Mouse (Mus musculus) gastrocnemius, postnatal 25 days (tissue): ENCODE measurements around the gene Ddx39b. TPM values are rescaled to one million over a fixed set of nuclear protein-coding genes. Genes with fewer than 3 reads are reported as not detected.
"Not testable (repeated sequence)": the region's sequence is repeated elsewhere in the genome, so short reads cannot be mapped to it uniquely, and the experiment has no call there.

ENCODE experiments used
- DNase-seq: peaks from one replicate; pipeline ENCODE4 v3.0.0; 2022
- total RNA-seq, 2 experiments: library from RNA; stranded (reverse); gene quantifications; 1 replicate in 1 of 2; 2 replicates in 1 of 2; pipeline ENCODE4 v1.2.3; 2021

Gene Ddx39b
- total RNA-seq, 2 experiments from 2014 or later: 71.5 to 79.1 TPM

DNA sequence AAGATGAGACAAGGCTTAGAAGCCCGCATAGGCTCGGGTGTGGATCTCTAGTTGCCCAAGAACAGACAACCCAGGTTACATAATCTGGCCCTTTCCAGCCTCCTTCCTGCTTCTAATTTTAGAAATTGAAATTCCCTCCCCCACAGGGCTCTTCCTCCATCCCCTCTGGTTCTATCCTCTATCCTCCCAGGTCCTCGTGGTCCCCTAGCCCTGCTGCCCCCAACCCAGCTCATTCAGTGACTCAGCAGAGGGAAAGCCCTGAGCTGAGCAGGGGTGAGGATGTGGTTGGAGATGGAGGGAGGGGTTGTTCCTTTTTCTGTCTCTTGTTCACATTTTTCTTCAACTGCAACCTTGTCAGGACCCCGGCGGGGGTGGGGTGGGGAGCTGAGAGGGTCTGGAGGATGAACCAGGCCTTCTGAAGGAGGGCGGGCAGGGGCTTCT is 21.9 kb upstream of the Ddx39b start:
- no peak for DNase-seq

DNA sequence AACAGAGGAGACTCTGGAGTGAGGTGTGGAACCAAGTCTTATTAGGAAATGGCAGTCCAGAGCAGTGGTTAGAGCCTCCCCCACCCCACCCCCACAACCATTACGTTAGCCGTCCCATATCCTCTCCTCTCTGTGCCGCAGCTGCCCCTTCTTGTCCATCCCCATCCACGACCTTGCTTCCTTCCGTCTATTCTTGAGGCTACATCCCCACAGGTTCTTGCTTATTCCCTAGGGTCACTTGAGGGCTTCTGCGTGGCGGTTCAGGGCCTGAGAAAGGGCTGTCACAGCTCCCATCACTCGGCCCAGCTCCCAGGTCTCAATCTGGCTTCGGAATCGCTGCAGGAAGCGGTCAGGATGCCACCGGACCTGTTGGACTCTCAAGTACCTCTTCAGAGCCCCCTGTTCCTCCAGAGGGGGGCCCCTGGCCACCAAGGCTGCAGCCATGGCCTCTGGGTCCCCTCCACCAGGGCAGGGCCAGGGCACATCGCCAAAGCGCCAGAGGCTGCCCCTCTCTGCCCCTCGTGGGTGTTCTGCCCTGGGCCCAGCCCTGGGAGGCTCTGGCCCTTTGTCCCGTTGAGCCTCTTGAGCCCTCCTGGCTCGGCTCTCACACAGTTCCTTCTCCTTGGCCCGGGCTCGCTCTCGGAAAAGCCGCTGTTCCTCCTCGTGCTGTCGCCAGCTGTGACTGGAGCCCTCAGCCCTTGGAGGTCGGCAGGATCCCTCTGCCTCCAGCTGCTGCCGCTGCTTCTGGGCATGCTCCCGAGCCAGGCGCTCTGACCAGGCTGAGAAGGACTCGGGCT is 21.2 kb upstream of the Ddx39b start, which contains the start of gene Gm16181:
Gm16181 (plus strand) TSS at position 679 of the 797 bp plus-strand sequence.
- DNase-seq: peak; percentile 56

DNA sequence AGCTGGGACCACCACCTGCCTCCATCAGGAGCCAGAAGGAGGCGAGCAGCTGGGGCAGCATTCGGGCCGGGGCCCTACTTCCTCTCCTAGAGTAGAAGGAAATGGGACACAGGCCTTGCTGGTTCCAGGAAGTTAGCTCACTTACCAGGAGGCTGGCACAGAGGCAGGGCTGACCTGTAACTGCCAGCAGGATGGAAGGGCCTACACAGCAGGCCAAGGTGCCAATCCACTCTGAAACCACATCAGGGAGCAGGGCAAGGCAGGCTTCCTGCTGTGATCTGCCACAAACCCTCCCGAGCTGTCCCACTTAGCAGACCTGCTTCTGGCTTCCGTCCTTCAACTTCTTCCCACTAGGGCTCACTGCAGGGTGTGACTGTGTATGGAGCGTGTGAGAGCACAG is 19.2 kb upstream of the Ddx39b start:
- DNase-seq: no peak

DNA sequence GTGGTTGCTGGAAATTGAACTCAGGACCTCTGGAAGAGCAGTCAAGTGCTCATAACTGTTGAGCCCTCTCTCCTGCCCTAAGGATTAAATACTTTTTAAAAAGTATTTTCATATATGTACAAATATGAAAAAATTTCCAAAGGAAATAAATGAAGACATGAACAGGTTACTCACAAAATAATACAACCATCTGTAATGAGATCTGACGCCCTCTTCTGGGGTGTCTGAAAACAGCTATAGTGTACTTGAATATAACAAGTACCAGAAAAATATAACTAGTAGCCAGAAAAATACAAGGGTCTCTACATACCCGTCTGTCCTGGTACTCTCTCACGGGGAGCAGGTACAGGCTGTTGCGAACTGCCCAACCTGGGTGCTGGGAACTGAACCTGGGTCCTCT is 16.9 kb upstream of the Ddx39b start:
- DNase-seq: no peak

DNA sequence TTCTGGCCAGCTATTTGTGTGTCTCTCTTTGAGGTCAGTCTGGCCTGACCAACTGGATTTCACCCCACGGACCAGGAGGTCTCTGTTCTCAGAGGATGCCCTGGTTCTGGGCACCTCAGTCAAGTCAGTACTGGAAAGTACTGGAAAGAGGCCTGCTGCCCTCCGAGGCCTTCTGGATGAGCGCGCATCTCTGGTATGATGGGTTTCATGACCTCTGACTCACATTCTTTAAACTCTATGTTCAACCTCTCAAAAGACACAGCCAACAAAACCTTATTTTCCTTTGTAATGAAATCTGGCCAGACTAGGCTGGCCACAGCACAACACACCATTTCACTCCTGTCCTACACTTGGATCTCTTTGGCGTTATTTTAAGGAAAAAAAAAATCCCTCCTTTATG is 16.1 kb upstream of the Ddx39b start:
- DNase-seq: no peak

DNA sequence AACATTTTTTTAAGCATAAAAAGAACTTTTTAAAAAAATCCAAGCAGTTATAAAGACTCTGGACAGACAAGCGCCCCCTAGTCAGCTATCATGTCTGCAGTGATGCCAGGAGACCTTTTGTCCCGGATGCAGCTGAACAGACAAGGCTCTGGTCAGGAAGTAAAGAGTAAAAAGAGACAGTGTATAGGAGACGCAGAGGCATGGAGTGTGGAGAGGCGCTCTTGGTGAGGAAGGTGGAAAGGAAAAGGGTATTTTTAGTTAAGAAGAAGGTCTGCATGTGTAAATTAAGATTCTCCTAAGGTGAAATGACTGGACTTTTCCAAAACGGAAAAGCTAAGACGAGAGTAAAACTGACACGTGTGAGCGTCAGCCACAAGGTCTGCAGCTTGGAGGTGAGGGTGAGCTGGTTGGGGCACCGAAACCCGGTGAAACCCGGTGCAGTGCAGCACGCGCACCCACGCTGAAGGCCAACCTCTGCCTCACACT is 14.9 kb upstream of the Ddx39b start:
- no peak for DNase-seq

DNA sequence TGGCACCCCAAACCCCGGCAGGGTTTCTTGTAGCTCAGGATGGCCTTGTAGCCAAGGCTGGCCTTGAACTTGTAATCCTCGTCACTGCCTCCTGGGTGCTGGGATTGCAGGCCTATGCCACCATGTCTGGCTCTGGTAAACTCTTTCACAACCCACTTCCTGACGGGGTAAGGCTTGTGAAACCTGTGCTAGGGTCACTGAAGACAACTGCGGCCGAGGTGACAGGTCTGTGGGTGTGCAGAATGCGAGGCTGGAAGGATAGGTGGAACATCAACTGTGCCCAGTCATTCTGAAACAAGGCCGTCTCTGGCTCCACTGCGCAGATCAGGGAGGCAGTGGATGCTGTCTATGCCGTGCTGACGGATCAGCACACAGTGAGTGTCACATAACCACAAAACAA is 10.5 kb upstream of the Ddx39b start:
- DNase-seq: no peak

DNA sequence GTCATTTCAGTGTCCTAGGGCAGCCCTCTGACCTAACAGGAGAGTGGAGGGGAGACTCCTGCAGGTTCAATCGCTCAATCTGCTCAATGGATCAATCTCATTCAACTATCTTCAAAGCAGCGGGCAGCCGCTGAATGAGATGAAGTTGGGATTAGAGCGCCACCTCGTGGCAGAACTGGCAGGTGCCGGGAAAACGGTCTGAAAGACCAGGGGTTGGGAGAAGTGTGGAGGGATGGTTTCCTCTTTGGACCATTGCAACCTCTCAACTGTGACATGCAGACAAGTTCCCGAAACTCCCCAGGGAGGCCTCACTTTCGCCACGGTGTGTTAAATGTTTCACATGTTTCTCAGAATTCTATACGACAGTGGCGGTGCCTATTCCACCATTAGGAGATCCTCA is 9.5 kb upstream of the Ddx39b start:
- peak; percentile 65 for DNase-seq

DNA sequence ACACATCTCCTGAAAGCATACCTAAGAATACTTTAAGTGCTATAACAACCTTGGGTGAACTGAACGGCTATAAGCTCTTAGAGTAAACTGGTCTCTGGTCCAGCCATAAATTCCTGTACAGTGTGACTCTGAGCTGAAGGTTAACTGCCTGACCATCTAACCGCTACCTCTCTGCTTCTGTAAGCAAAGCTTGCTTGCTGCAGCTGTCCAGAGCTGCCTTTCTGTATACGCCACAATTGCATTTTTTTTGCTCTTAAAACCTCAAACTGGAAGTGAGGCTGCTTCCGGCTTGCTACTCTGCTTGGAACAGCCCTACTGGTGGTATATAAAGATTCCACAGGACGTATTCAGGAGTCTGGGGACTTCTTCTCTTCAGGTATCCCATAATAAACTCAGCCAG is 8.9 kb upstream of the Ddx39b start:
- no peak for DNase-seq

DNA sequence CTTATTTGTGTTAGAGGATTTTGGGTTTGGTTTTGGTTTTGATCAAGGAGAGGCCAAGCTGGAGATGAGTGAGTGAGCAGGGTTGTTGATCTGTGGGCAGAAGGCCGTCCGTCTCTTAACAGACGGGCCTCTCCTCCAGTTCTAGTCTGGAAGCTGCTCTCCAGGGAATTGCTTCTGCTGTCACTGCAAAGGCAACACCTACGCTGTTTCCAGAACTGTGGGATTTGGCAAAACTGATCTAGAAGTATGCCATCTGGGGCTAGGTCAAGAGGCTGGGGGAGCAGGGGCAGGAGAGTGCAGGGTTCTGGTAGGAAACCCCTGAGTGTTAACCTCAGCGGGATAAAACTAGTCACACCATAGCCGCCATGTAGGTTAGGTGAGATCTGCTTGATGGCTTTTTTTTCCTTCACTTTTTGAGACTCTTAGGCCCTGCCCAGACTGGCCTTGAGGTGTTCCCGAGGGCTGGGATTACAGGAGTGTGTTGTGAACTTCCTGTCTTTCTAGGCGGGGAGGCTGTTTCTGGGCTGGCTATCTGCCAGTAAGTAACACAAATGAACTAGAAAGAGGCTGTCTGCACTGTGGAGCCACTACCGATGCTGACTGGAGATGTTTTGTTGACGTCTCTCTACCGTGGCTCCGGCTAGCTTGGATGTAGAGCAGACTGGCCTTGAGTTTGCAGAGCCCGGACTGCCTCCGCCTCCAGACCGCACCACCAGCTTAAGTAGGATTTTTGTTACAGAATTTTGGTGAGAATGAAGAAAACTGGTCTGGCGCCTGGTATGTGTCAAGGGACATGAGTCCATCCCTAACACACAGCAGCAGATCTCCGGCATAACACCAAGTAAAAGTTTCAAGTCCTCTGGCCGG is 8.2 kb upstream of the Ddx39b start, which contains the start of gene Atp6v1g2:
Atp6v1g2 (plus strand) TSS at position 547 of the 867 bp plus-strand sequence.
- no peak for DNase-seq

DNA sequence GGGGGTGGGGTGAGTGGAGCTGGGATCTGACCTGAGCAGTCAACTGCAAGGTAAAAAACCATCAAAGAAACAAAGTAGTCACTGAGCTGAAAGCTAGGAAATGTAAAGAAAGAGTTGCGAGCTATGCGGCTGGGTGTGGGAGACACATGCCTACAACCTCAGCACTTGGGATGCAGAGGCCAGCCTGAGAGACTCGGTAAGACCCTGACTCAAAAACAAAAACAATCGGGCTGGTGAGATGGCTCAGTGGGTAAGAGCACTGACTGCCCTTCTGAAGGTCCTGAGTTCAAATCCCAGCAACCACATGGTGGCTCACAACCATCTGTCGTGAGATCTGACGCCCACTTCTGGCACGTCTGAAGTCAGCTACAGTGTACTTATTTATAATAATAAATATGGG is 7.5 kb upstream of the Ddx39b start:
- DNase-seq: not testable (repeated sequence)

DNA sequence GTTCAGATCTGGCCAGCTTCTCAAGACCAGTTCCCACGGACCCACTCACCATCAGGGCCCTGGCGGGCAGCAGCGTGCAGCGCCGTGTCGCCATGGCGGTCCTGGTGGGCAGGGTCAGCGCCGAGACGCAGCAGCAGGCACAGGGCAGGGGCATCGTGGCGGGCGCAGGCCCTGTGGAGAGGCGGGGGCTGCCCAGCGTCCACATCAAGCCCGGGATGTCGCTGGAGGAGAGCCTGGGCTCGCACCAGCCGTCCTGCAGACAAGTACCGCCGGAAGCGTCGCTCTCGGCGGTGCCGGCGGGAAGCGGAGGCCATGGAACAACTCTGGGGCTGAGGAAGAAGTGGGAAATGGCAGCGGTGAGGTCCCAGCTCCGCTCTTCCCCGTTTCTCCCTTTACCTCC is 6.6 kb upstream of the Ddx39b start:
- no peak for DNase-seq

DNA sequence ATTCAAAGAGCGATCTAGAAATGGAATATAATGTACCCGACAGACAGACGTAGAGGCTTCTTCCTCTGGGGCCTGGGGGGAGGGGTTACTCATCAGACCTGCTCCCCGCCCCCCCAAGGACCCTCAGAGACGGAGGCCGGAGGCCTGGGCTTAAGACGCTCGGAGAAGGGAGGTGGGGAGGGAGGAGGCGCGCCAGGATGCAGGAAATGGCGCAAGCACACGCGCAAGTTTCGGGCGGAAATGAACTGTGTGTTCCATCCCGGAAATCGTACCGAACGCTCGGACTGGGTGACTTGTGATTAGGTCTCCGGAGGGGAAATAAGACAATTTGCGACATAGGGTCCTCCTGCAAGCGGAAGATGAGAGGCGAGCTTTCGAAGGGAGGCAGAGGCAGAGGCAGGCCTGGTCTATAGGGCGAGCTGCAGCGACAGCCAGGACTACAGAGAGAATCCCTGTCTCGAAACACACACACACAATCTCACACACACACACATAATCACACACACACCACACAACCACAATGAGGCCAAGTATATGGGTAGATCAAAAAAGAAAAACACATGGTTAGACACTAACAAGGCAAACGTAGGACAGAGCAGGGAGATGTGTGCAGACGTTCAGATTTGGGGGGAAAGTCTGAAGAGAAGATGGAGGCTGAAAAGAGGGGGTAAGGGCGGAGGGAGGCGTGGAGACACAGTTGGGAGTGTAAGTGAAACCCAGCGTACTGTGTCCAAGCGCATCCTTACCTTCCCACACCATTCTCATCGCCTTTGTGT is 5.7 kb upstream of the Ddx39b start, which contains the start of gene Nfkbil1:
Nfkbil1 (minus strand) TSS at position 179 of the 776 bp plus-strand sequence.
- DNase-seq: peak; percentile 90

DNA sequence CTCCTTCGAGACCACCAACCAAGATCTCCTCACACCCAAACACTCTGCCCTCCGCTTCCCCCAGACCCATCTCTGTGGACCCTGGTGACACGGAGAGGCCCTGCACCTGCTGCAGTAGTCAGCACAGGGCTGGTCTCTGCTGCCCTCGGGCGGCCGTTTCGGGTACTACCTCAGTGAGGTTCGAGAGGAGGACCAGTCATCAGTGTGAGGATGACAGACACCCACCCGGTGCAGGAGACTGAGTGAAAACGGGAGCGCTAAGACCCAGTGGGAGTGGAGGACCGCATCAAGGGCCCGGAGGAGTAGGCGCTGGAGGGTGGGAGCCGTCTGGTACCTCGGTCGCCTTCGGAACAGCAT is 5.2 kb upstream of the Ddx39b start:
- DNase-seq: peak; percentile 89

DNA sequence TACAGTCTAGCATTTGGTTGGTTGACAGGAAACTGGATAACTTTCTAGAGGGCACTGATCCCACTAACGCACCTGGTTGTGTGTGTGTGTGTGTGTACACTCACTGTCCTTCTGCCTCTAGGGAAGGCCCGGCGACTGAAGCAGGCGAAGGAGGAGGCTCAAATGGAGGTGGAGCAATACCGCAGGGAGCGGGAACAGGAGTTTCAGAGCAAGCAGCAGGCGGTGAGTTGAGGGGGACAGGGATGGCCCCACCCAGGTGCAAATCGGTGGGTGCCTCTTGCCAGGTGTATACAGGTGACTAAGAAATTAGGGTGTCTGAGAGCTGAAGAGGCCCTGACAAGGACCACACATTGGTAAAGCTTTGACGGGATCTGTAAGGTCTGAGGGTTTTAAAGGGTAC is 4.5 kb upstream of the Ddx39b start:
- no peak for DNase-seq

DNA sequence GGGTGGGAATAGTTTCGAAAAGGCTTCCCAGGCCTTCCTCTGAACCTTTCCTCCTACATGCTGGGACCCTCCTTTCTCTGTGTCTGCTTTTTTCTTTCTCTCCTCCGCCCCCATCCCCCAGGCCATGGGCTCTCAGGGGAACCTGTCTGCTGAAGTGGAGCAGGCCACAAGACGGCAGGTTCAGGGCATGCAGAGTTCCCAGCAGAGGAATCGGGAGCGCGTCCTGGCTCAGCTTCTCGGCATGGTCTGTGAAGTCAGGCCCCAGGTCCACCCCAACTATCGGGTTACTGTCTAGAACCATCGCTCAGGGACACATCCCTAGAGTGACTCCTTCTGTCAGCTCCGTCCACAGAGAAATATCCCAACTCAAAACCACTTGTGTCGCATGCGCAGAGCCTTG is 4.0 kb upstream of the Ddx39b start:
- no peak for DNase-seq

DNA sequence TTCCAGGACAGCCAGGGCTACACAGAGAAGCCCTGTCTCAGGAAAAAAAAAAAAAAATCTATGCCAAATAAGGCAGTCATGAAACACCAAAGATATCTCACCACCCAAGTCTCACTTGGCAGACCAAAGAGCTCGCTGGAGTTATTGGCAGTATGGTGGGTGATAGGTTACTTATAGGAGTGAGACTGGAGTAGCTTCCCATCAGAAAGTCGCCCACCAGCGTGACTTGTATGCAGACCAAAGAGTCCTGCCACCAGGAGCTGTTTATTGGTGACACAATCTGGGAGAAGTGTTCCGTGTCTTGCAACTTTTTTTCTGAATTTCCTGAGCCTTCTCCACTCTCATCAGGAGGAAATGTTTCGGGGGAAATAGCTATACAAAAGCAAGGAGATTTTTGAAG is 1.8 kb upstream of the Ddx39b start:
- DNase-seq: no peak

DNA sequence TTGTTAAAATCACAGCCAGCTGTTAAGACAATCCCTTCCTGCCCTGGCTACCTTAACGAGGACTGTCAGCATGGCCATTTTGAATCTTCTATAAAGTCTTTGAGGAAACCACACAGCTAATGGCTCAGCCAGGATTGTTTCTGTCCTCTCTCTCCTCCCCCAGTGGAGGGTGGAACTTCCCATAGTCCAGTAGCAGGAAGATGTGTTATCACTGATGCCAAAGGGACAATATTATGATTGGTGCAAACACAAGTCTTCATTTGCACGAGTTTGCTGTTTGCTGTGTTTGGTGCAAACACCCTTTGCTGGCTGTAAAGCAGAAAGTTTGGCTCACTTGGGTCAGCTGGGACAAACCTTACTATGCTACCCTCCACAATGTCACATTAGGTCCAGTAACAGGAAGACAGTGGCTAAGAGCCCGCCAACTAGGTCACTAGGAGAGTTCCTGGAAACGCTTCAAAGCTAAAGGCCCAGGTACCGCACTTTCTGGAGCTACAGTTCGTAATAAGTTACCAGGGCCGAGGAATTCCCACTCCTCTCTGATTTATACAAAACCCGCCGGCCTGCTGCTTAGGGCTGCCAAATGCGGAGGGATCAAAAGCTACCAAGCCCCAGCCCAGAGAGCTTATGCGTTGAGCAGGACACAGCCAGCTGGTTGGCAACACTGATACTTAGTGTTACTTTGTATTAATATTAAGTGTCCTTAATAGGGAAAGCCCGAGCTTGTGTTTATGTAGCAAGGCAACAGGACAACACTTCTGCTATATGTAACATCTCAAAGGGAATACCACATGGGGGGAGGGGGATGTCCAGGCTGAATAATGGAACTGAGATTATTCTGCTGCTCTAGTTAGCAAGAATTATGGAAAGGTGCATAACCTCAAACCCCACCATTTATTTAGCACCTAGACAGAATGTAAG is 902 bp upstream of the Ddx39b start:
- DNase-seq: no peak

DNA sequence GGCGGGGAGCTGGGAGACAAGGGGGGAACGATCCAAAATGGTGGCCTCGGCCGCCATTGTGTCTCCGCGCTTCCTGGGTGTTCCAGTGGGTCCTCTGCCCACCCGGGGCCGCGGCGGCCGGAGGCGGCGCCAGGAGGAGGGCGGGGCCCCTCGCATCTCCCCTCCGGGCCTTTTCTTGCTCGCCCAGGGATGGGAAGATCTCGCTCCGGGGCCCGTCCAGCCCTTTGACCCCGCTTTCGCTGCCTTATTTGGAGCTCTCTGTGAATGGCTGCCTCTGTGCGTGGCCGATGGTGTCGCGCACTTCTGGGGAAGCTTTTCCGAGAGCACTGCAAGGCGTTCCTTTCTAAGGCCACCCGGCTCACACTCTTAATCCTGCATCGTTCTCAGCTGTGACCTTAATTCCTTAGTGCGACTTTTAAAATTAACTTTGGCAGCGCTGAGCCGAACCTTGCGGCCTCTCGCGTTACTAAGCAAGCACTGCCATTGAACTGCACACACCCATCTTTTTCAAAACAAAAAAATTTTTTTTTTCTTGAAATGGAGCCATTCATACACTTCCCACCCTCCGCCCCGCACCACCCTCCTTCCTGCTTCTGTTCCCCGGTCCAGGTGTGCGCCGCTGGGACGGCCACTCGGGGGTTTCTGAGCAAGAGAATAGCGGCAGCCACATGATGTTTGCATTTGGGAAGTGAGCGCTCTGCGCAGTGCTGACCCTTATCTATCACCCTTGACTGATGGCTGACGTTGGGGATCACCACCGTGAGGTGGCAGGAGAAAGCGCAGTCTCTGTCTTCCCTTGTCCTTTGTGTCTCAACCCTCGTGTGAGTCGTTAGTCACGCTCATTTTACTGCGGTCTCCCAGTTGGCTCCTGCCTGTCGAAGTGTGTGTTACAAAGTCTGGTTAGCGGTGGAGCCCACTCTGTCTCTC is 732 bp downstream of the Ddx39b start:
- DNase-seq: peak; percentile 86

DNA sequence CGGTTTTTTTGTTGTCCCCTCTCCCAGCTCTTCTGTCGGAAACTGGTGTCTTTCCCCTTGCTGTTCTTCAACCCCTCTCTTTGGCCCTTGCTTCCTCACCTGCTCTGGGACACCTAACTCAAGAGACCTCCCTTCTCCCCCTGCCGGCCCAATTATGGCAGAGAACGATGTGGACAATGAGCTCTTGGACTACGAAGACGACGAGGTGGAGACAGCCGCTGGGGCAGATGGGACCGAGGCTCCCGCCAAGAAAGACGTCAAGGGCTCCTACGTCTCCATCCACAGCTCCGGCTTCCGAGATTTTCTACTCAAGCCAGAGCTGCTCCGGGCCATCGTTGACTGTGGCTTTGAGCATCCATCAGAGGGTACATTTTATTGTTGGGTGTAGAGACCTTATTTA is 1.5 kb downstream of the Ddx39b start:
- peak; percentile 60 for DNase-seq
